Mouse (Mus musculus) kidney, adult 2 months (tissue): ENCODE data around the gene Ddx50.

ENCODE experiments used
- CTCF ChIP-seq: fragments of 200-500 bp; conservative IDR thresholded peaks from 2 replicates; pipeline ENCODE4 v1.5.1; 2011; ENCODE audit warnings: low read depth, mild to moderate bottlenecking, control low read depth, low read length, moderate library complexity, mixed read lengths; ENCODE audit not compliant: insufficient read depth, insufficient read length
- POLR2A ChIP-seq: fragments of 200-500 bp; IDR thresholded peaks from one replicate; pipeline ENCODE4 v1.6.1; 2011; ENCODE audit warnings: low read depth, low read length, control low read depth

- TF ChIP-seq CTCF (no peak), POLR2A (no peak)
Measured at GRCm38 (mm10) chr10:62600056-62600455, 51.0 kb downstream of the Ddx50 start.
